Mouse (Mus musculus) cerebellum, adult 8-10 months (tissue): ENCODE data around the gene Mink1.
"Not testable (repeated sequence)": the region's sequence is repeated elsewhere in the genome, so short reads cannot be mapped to it uniquely, and the experiment has no call there.

Experiments used
- DNase-seq: peaks from one replicate; pipeline ENCODE4 v3.0.0; 2022

The Mink1 gene

GRCm38 (mm10) chr11:70562287-70562994, at the start of gene Mink1:
TSS of gene Mink1 (plus strand) at chr11:70562881.
- peak; percentile 85 for DNase-seq

DNA sequence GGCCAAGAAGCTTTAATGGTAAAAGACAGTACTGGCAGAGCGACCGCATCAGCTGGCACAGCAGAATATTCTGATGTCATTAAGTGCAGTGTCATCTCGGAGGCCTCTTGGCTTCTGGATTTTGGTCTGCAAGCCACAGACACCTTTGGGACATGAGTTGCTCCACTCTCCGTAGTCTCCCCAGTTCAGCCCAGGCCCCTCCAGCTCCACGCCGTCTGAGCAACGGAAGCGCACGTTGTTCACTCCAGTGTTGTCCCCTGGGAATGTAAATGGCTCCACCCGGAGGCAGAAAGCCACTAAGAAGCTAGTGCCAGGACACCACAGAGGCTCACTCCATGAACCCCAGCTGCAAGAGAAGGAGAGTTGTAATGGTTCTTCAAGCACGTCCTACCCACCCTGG, 49.2 kb upstream of the Mink1 start:
- no peak for DNase-seq

GRCm38 (mm10) chr11:70514288-70514687, 48.4 kb upstream of the Mink1 start, which contains the start of gene Vmo1:
TSS of gene Vmo1 (minus strand) at chr11:70514616.
- no peak for DNase-seq

- peak; percentile 40 for DNase-seq
These were observed 46.3 kb upstream of the Mink1 start for GRCm38 (mm10) chr11:70516352-70516751.

DNA sequence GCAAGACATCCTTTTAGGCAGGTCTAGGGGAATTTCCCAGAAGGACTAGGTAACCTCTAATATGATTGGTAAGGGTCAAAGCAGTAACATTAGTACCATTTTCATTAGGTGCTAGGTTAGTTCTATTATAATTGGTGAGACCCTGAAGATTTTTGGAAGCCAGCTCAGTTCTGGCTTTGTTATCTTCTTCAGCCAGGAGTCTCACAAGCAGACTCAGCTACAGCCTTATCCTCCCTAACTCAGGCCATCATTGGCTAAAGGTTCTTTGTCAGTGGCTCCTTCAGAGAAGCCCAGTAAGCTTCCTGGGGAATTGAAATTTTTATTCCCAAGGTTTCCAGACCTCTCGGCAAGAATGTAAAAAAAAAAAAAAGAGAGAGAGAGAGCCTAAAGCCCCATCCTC, 44.2 kb upstream of the Mink1 start:
- no peak for DNase-seq

DNA sequence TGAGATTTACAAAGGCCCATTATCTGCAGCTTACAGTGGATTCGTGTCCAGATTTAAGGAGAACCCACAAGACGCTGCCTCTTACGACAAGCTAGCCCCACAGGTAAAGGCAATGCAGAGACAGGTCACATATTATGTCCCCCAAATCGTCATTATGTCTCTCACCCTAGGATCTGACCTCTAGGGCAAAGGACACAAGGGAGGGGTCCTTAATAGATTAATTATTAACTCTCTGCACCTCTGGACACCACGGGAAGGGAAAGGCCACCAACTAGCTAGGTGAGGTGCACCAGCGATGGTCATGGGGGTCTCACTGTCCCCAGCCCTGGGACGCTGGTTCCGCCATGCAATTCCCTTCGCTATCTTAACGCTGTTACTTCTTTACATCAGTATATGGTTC, 43.8 kb upstream of the Mink1 start, which contains the start of gene Gltpd2:
Gene Gltpd2, plus strand, starts transcription at position 274 of the 400 bp plus-strand sequence.
- no peak for DNase-seq

DNA sequence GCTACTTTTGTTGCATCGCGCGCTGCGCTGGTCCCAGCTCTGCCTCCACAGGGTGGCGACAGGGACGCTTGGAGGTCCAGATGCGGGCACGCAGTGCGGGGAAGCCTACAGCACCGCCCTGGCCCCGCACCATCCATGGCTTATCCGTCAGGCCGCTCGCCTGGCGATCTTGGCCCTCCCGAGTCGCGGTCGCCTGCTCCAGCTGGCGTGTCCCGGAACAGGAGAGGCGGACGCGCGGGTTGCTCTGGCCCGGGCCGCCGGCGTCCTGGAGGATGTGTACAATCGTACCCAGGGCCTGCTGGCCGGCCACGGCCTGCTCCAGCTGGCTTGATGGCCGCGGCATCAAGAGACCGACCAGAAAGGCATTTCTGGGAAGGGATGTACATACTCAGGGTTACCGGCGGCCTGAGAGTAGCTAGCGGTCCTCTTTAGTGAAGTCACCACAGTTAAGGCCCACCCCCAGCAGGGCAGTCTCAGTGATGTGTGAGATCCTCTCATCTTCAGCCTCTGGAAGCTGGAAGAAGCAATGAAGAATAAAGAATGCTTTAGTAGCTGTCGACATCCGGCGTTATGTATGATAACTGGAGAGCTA, 42.4 kb upstream of the Mink1 start:
- peak; percentile 53 for DNase-seq

- DNase-seq: not testable (repeated sequence)
These were observed 39.2 kb upstream of the Mink1 start for GRCm38 (mm10) chr11:70523306-70523989.

DNA sequence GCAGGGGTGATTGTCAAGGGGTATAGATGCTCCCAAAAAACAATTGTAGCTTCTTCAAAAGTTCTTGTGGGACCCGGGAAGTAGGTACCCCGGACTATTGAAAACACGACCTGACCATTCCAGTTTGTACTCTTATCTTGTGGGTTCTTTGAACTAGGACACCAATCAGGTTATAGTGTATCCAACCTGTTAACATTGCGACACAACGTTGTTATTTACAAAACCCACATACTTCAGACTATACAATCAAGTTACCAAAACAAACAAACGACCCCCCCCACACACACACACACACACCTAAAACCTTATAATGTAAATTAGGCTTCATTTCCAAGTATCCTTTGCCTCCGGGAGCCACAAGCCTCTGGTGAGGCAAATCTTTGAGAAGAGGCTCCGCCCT, 37.9 kb upstream of the Mink1 start:
- DNase-seq: no peak

GRCm38 (mm10) chr11:70525184-70525678, 37.5 kb upstream of the Mink1 start, which contains the start of gene Psmb6:
TSS of gene Psmb6 (plus strand) at chr11:70525367.
- DNase-seq: peak; percentile 88

GRCm38 (mm10) chr11:70525726-70526125, 37.0 kb upstream of the Mink1 start:
- DNase-seq: no peak

DNA sequence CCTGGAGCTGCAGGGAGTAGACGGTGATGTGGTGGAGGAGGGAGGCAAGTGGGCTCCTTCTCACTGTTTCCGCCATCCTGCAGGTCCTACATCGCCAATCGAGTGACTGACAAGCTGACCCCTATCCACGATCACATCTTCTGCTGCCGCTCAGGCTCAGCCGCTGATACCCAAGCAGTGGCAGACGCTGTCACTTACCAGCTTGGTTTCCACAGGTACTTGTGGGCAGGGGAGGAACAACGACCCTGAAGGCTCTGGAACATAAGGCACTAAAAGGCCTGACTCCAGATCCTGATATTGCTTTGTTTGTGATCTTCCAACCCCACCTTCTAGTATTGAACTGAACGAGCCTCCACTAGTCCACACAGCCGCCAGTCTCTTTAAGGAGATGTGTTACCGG, 36.5 kb upstream of the Mink1 start:
- DNase-seq: no peak

DNA sequence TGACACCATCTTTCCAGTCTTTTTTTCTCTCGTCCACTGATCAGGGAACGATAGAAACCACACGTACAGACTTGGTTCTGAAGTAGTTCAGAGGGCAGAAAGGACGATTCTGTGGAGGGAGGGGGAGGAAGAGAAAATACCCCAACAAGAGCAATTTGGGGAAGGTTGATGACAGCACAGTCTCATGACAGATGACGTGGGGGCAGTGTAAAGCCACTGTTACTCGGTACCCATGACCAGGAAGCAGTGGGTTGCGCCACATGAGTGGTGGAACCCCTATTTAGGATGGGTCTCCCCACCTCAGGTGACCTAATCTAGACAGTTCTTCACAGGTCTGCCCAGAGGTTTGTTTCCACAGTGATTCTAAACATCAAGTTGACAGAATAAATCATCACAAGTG, 34.1 kb upstream of the Mink1 start:
- DNase-seq: no peak

GRCm38 (mm10) chr11:70531065-70531464, 31.6 kb upstream of the Mink1 start:
- DNase-seq: not testable (repeated sequence)

GRCm38 (mm10) chr11:70532839-70533238, 29.8 kb upstream of the Mink1 start, which contains the start of gene Gm40193:
TSS of gene Gm40193 (minus strand) at chr11:70532939.
- DNase-seq: no peak

GRCm38 (mm10) chr11:70539423-70539822, 23.3 kb upstream of the Mink1 start:
- no peak for DNase-seq

DNA sequence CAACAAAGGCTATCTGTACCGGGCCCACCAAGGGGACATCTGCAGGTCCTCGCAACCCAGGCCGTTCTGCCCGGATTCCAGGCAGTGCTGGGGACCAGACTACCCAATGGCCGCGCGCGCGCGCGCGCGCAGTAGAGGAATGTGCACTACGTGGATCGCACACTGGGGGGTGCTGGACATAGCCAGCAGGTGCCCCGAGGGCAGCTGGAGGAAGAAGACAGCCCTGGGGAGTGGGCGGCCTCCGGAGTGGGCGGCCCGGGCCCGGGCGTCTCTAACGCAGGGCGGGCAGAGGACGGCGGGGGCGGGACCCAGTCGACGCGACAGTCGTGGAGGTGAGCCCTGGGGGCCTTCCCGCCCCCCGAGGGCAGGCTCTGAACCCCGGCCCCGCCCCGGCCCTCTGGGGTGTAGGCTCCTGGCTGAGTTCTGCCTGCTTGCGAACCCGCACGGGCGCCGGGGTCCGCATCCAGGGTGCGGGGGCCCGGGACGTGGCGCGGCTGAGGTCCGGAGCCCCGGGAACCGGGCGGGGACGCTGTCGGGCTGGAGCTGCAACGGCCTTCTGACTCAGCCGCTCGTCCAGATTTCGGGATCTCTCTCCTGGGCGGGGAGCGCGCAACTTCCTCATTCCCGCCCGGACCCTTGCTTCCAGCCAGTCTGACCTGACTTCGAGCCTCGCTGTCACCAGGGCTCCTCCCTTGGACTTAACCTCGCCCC, 22.6 kb upstream of the Mink1 start, which contains the start of gene Pld2:
Gene Pld2, plus strand, starts transcription at position 188 of the 711 bp plus-strand sequence.
- DNase-seq: no peak

GRCm38 (mm10) chr11:70540928-70541327, 21.8 kb upstream of the Mink1 start:
- DNase-seq: no peak

DNA sequence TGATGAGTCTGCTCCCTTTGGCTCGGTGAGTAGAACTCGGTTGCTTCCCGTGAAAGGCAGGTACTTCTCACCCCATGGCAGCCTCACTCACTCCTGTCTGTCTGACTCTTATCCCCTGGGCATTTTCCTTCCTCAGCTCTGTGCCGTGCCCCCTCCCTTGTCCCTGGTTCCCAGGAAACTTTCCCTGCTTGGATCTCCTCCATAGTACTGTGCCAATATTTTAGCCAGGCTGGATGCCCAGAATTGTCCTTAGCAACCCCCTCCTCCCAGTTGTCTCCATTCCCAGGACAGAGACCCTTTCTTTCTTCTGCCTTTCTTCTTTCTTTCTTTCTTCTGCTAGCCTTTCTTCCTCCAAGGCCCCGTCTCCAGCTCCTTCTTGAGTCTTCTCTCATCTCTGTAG, 21.3 kb upstream of the Mink1 start:
- no peak for DNase-seq

DNA sequence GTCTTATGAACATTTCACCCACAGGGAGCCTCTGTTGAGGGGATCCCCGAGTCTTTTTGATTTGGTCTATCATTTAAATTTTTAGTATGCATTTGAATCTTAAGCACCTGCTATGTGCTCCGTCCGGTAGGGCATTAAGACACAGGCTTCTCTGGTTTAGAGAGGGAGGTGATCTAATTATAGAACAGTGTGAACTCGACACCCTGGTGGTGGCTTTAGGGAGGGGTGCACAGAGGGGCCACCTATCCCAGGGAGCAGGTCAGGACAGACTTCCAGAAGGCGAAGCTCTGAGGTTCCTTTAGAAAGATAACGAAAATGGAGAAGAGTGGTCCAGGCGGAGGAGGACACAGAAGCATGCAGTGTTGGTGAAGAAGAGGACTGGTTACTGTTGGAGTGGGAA, 18.2 kb upstream of the Mink1 start:
- no peak for DNase-seq

DNA sequence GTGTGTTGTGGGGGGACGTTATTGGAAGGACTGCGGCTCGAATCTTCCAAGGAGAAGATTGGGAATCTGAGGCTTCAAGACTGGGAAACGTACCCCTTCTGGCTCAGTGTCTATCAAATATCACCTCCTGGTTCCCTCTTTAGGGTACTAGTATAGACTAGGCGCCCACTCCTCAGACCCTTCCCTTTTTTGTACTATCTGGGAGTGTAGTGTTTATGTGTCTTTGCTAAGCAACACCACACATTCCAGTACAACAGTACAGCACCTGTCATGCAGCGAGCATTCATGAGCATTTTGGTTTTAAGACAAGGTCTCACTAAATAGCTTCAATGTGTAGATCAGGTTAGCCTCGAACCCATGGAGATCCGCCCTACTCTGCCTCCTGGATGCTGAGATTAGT, 11.2 kb upstream of the Mink1 start:
- DNase-seq: no peak

DNA sequence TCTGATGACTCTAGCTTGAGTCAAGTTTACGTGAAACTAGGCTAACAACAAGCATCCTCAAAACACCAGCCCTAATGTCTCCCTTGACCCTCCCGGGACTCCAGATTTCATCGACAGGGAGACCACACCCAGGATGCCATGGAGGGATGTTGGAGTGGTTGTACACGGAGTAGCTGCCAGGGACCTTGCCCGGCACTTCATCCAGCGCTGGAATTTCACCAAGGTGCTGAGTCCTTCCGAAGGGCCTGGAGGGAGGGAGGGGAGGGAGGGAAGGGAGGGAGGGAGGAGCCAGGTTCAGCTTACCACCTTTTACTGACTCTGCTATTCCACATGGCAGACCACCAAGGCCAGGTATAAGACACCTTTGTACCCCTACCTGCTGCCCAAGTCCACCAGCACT, 8.7 kb upstream of the Mink1 start:
- no peak for DNase-seq

DNA sequence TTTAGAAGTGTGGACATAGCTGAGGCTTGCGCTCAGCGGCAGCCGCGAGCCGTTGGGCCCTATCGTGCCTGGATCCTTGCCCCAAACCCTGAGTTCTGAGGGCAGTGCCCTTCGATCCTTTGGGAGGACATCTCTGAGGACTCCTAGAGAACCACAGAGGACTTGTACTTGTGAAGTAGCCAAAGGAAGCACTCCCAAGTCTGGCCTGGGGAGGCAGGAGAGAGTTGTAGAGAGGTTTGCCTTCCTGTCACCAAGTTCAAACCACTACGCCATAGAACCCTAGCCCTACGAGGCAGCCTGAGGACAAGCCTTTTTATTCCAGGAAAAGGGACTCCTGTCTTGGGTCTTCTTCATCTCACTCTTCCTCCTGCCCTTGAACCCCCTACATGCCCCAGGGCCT, 5.1 kb upstream of the Mink1 start:
- no peak for DNase-seq
